Mouse (Mus musculus): ENCODE results near the gene Otogl.
"Not testable (repeated sequence)": the region's sequence is repeated elsewhere in the genome, so short reads cannot be mapped to it uniquely, and the experiment has no call there.

Otogl gene

DNA sequence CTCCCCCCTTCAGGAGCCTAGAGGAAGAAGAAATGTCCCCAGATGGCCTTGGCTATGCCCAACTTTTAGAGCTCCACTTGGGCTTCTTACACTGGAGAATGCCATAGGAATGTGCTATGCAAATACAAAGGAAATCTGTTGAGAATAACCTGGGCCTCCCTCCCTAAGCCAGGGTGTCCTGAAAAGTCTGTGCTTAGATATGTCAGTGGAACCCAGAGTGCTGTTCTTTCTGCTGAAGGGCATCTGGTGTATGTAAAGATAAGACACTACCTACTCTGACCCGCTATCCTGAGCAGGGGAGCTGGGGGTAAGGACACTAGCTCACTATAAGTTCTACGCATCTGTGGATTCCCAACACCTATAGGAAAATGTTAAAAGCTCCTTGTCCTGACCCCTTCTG lies 106.7 kb downstream of the Otogl start:
- DNase-seq (ENCODE audit: low spot score in 2 of 2) = no peak

DNA sequence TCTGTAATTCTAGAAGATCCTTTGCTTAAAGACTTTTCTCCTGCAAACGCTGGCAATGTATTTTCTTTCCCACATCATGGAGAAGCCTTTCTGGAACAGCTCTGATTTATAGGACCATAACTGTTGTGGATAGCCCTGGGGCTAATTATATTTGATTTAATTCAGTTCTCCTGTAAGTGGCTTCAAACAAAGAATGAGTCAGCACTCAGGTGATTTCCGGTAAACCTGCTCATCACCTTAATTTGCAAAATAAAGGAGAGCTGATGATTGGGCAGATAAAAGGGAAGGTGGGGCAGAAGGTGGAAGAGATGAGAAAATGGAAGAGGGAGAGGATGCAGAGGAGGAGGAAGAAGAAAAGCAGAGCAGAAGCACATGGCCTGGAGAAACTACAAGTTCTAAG lies 107.6 kb downstream of the Otogl start:
- DNase-seq (ENCODE audit: low spot score in 2 of 2) = not testable (repeated sequence)

DNA sequence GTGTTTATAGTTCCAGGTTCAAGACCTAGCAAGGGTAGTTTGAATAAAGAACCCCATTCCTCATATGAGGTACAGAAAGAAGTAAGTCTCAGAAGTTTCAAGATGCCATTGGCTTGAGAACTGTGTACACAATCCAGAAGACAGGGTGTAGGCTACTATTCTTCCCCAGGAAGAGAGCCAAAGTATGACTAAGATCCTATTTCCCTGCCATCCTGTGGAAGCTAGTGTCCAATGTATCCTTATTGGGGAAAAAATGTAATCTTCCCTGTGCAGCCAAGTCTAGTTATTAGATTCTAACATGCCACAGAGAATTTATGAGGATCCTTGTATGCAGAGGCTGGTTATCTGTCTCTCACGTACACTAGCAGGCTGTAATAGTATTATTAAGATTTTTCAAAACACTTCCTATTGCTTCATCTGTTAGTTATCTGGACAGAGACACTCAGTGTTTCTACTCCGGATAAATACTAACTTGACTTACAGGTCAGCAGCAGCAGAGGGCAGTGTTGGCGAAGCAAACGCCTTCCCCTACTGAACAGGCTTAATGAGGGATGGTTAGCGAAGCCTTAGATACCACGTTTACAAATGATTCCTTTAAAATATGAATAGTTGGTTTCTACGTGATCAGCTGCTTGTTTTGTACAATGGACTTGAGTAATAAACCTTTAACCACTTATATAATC lies 112.1 kb downstream of the Otogl start:
- peak; percentile 20 to 47 for DNase-seq (ENCODE audit: low spot score in 2 of 2)

DNA sequence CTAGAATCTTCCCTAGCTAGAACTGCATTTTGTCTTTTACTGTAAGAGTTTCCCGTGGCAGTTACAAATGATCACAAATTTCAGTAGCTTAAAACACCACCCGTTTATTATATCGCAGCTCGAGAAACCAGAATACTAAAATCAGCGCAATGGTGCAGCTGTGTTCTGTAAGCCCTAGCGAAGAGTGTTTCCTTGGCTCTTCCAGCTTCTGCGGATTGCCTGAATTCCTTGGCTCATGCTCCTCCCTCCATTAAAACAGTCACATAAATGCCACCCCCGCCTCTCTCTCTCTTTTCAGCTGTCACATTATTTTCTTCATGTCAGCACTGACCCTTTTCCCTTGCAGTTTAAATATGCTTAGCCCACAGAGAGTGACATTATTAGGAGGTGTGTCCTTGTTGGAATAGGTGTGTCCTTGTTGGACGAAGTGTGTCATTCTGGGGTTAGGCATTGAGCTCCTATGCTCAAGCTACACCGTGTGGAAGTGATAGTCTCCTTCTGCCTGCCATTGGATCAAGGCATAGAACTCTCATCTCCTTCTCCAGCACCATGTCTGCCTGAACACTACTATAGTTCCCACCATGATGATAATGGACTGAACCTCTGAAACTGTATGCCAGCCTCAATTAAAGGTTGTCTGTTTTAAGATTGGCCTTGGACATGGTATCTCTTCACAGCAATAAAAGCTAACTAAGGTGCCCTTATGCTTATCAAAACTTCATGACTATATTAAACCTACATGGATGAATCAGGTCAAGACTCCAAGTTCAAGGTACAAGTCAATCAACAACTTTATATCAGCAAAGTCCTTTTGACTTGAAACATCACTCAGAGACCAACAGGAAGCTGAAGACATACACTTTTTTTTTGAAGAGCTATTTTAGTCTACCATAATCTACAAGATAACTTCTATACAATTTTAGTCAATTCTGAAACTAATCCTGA lies 116.8 kb downstream of the Otogl start:
- DNase-seq (ENCODE audit: low spot score in 2 of 2) = no peak

DNA sequence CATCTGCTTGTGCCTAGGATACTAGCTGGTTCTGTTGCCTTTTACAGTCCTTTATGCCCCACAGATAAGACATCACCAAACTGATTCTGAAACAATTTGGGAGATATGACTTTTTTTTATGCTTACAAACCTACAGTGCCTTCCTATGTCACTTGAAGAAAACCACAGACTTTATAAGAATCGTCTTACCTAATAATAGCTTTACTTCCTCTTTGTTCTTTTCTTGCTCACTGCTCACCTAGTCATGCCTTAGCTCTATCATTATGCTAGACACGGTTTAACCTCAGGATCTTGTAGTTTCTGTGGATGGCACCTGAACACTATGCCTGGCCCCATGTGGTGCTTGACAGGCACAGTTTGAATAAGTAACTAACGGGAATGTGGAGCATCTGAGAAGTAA lies 119.4 kb downstream of the Otogl start:
- no peak for DNase-seq (ENCODE audit: low spot score in 2 of 2)

DNA sequence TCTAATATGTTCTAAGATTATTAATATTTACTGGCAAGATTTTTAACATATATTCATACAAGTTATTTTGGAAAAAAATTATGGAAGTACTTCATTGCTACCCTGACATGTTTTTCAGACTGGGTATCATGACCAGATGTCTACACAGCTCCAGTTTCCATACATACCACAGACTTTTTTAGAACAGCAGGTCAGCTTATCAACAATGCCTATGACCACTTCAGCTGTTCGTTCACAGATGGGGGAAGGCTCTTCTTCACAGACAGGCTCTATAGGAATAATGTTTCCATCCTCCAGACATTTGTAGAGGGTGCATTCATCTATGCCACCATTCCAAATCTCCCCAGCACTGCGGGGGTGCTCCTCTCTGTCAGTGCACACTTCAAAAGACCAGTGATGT lies 132.4 kb downstream of the Otogl start:
- DNase-seq (ENCODE audit: low spot score in 2 of 2) = no peak

DNA sequence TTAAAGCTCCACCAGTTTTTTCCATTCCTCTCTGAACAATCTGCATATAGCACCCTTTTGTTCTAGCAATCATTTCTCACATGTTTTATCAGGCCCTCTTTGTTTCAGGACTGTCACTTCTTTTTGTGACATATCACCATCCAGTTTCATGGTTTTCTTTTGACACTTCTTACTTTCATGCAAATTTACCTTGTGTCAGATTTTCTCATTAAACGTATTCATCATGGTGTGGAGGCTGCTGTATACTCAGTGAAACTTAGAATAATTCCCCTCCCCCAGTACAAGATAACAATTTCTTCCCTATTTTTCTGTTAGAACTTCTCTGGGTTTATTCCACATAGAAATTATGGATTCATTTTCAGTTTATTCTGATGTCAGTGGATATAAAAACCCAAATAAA lies 152.3 kb downstream of the Otogl start:
- DNase-seq (ENCODE audit: low spot score in 2 of 2) = no peak

DNA sequence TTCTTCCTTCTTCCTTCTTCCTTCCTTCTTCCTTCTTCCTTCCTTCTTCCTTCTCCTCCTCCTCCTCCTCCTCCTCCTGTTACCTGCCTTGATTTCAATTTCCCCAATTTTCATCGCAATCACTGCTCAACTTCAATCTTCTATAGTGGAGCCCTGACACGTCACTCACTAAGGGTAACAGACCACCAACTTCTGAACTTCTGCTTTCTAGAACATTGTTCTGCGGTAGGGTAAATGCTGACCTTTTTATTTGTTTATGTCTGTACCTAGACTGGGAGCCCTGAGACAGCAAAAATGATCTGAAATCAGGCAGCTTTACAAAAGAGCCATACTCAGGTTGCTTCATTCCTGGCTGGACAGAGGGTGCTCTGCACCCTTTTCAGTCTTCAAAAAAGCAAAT lies 158.5 kb downstream of the Otogl start:
- no peak for DNase-seq (ENCODE audit: low spot score in 2 of 2)

DNA sequence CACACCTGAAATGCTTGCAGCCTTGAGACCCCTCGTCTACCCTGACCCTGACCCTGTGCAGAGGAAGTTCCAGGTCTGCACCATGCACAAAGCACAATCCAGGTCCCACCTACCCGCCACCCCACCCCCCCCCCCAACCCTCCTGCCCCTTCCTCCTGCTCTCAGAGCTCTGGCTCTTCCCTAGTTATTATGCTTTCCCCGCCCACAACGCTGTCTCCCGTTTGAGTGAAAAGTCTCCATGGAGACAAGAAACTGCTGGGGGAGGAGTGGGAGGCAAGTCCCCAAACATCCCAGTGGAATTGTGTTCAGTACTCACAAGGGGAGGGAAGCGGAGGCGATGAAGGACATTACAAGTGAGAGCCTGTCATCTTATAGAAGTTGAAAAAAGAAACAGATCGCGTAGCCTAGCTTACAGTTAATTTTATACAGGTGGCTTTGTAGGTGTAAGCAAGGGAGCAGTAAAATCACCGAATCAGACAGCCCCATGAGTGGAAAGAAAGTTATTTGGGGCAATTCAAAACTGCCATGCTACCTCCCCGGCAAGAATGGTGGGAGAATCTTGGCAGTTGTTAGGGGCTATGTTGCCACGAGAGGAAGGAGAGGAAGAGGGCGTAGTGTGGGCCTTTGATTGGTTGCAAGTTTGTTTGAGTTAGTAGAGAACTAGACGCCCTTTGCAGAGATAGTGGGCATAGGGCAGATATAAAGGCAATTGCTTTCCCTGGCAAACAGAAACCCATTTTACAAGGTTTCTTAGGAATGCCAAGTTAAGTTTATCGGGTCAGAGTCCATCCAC lies 159.4 kb downstream of the Otogl start:
- no peak for DNase-seq (ENCODE audit: low spot score in 2 of 2)

DNA sequence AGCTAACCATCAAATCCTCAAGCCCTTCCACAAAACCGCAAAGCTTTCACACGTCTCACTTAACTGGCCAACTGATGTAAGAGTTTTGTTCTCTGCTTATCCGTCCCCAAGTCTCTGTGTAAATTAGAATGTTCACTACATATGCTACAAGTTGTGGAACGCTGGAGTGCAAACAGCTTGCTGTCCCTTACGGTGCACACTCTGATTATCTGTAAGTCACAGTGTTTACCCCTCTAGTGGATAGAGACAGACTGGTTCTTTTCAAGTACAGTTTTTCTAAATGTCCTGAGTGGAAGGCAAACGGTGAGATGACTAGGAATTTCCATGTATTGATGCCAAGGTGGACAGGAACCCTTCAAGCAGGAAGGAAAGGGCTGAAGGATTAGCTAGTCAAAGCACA lies 160.0 kb downstream of the Otogl start:
- no peak for DNase-seq (ENCODE audit: low spot score in 2 of 2)

DNA sequence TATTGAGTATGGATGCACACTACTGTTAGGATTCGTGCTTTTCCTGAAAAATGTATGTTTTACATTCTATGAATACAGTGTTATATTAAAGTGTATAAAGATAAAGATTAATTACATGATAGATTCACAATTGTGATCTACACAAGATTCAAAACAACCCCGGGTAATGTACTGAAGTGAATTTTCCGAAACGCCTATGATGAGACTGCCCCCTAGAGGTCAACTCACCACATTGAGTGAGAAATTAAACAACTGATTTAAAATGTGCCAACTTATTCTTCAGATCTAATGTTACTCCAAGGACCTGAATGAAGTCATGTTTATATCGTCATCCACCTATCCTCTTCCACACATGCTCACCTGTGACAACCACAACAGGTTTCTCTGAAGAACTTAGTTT lies 164.4 kb downstream of the Otogl start:
- no peak for DNase-seq (ENCODE audit: low spot score in 2 of 2)

DNA sequence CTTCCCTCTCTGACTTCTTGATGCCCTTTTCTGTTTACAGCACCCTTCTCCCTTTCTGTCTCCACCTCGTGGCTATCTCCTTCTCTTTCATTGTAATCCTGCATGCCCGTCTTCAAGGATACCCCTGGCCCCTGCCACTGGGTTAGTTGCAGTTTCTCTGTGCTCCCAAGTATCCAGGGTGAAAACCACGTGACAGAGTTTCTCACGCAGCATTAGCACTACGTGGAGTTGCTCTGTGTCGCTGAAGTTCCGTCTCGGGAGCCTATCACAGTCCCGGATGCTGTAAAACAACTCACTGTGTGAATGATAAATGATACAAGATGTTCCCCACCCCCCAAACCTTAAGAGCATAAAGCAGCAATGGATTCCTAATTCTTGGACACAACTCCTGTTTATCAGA lies 165.2 kb downstream of the Otogl start:
- DNase-seq (ENCODE audit: low spot score in 2 of 2) = no peak

DNA sequence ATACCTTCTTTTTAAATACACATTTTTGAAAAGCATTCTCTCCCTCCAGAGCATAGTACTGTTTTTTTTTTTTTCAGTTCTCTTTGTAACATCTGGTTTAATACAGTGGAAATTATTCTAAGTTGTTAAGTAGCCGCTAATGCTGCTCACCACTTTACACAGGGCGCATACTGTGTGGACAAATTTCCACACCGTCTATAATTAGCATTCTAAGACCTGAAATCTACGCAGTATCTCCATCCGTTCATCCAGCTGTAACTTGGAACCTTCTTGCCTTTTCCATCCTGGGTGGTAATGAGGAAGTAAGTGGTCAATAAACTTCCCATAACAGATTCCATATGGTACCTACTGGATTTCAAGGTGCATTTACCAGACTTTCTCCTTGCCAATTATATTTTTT lies 172.1 kb downstream of the Otogl start:
- no peak for DNase-seq (ENCODE audit: low spot score in 2 of 2)

DNA sequence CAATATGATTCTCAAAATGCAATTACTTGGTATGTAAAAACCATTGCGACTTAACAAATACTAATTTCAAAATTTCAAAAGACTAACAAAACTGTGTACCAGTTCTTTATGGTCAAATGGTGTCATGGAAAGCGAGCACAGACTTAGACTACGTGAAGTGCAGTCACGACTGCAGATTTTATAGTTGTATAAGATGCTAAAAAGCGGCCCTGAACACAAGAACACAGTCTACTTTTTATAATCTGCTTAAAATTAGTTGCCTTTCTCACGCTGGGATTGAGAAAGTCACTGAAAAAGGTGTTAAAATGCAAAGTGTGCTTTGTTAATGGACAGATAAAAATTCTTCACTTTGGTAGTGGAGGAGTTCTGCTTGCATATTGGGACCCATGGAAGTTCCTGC lies 174.2 kb downstream of the Otogl start:
- no peak for DNase-seq (ENCODE audit: low spot score in 2 of 2)

DNA sequence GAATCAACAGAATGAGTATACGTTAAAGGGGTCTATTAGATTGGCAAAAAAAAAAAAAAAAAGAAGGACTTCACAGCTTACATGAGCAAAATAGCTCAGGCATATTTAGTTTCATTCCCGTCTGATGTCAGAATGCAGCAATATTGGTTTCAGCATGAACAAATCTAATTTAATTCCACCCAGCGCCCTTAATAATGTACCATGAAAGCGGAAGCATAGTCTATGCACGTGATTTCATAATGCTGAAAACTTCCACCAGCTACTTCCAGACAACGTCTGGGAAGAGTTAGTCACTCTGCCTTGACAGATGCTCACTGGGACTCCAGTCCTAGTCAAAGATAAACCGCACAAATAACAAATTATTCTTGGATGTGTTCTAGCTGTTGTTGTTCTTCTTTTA lies 176.5 kb downstream of the Otogl start:
- DNase-seq (ENCODE audit: low spot score in 2 of 2) = no peak

DNA sequence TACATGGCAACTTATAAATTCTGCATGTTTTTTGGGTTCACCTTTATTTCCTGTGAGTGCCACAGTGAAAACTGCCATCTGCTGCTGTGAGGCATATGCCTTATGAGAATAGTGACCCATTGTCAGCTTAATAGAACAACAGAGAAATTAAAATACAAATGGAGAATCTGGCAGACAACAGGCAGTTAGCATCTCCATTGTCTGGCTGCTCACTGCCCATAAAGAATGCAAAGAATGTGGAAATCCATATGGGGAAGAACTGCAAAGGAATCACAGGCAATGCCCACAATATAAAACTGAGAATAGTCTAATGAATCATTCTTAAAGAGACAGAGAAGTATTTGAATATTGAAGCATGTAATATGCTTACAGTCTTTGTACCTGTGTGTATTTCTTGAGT lies 177.6 kb downstream of the Otogl start:
- DNase-seq (ENCODE audit: low spot score in 2 of 2) = no peak

DNA sequence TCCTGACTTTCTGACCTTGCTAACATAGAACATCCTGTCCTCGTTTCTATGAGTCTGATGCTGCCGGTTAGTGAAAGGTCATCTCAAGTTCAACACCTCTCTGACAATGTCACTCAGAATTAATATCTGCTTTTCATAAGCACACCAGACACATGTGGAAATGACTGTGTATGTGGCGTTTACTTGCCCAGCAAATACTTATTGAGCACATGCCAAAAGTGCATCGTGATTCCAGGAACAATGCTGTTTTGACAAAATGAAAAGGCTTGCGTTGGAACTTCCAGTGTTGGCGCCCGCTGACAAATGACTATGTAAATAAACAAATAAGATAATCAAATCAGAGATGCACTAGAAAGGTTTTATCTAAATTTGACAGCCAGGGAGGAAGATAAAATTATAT lies 186.3 kb downstream of the Otogl start:
- no peak for DNase-seq (ENCODE audit: low spot score in 2 of 2)

DNA sequence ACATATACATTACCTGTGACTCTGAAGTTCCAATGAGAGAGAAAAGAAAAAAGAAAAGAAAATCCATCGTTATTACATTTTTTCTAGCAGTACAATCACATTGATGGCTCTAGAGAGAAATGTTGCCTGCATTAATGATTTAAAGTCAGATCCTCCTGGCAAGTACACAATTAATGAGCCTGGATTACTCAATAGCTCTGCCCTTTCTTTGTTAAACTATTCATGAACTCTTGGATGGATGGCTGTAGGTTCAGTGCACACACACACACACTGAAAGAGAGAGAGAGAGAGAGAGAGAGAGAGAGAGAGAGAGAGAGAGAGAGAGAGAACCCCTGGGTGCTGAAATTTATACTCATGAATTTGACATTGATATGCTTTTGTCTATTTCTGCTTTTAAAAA lies 192.1 kb downstream of the Otogl start, which contains the start of gene Ptprq:
Ptprq (minus strand) TSS at position 246 of the 400 bp plus-strand sequence.
- DNase-seq (ENCODE audit: low spot score in 2 of 2) = no peak
